Mouse (Mus musculus) forebrain, postnatal 0 days (tissue): ENCODE measurements around the gene Deup1. TPM values are rescaled to one million over a fixed set of nuclear protein-coding genes. Genes with fewer than 3 reads are reported as not detected.
"Not testable (repeated sequence)": the region's sequence is repeated elsewhere in the genome, so short reads cannot be mapped to it uniquely, and the experiment has no call there.

ENCODE experiments used
- ATAC-seq: fragments of 200-750 bp; cut with Nextera tagmentation; 2 replicates; pipeline ENCODE4 v1.8.0; 2017; ENCODE audit warnings: mild to moderate bottlenecking, moderate library complexity
- DNase-seq: peaks from one replicate; pipeline ENCODE4 v3.0.0-alpha.2; 2015
- H3K27ac ChIP-seq: fragments of 300-500 bp; sonication (generic); 2 replicates; pipeline ENCODE4 v1.5.1; 2014; ENCODE audit warnings: low read depth, mild to moderate bottlenecking, antibody characterized with exemption, low read length, moderate library complexity, mixed read lengths
- H3K27me3 ChIP-seq: fragments of 300-500 bp; sonication (generic); 2 replicates; pipeline ENCODE4 v1.6.1; 2014; ENCODE audit warnings: mild to moderate bottlenecking, low read length, mixed read lengths; ENCODE audit not compliant: insufficient read depth
- H3K36me3 ChIP-seq: fragments of 300-500 bp; sonication (generic); 2 replicates; pipeline ENCODE4 v1.6.1; 2014; ENCODE audit warnings: mild to moderate bottlenecking, moderate library complexity; ENCODE audit not compliant: insufficient read depth
- H3K4me1 ChIP-seq: fragments of 300-500 bp; sonication (generic); 2 replicates; pipeline ENCODE4 v1.6.1; 2014; ENCODE audit warnings: antibody characterized with exemption; ENCODE audit not compliant: insufficient read depth
- H3K4me2 ChIP-seq: fragments of 300-500 bp; sonication (generic); 2 replicates; pipeline ENCODE4 v1.6.1; 2014; ENCODE audit warnings: low read depth, mild to moderate bottlenecking, moderate library complexity
- H3K4me3 ChIP-seq: fragments of 300-500 bp; sonication (generic); 2 replicates; pipeline ENCODE4 v1.5.1; 2014; ENCODE audit warnings: low read depth, low read length, mixed read lengths
- H3K9ac ChIP-seq: fragments of 300-500 bp; sonication (generic); 2 replicates; pipeline ENCODE4 v1.6.1; 2014; ENCODE audit warnings: mild to moderate bottlenecking
- H3K9me3 ChIP-seq: fragments of 300-500 bp; sonication (generic); 2 replicates; pipeline ENCODE4 v1.6.1; 2016; ENCODE audit warnings: low read length
- CTCF ChIP-seq: sonication (generic); IDR thresholded peaks from 2 replicates; pipeline ENCODE4 v1.5.1; 2016; ENCODE audit warnings: antibody characterized with exemption, control low read depth, low read depth
- WGBS: fragments of 180-500 bp; shearing (Covaris S2); extraction: QIAGEN DNeasy Blood & Tissue Kit; methylation state at CpG from one replicate; pipeline ENCODE4 v1.1.7; 2014; 5-methylcytosine and 5-hydroxymethylcytosine counted together
- polyA plus RNA-seq: library from polyadenylated mRNA; unstranded; fragments of >200 nt; fragmentation: Nextera tagmentation; extraction: Ambion mirVana; gene quantifications from 2 replicates; pipeline ENCODE4 v1.2.1, GENCODE M21; 2015
- total RNA-seq: library from RNA; depleted of rRNA; stranded (reverse); fragments of >200 nt; gene quantifications from 2 replicates; pipeline ENCODE4 v1.2.3, GENCODE M21; 2014

Deup1 gene
- total and polyA plus RNA-seq, 2 experiments from 2014 or later: 4.7 to 4.8 TPM

- no peaks in the 10 kb centered on the region for H3K27me3 ChIP-seq
- no peak for TF ChIP-seq CTCF
- no peaks in the 10 kb centered on the region for H3K36me3 ChIP-seq
- H3K27ac ChIP-seq: no peak overlapping the region
- ATAC-seq (no peak), DNase-seq (no peak)
- H3K4me1 ChIP-seq: no peaks in the 10 kb centered on the region
- no peak overlapping the region for H3K4me3 ChIP-seq
- H3K9me3 ChIP-seq: no peaks in the 10 kb centered on the region
- no peak overlapping the region for H3K9ac ChIP-seq
- 76% methylated on average over 1 of the region's 1 CpGs for WGBS
- no peak overlapping the region for H3K4me2 ChIP-seq
Observed at GRCm38 (mm10) chr9:15578427-15578826, 49.3 kb downstream of the Deup1 start.

- no peak overlapping the region for H3K9ac ChIP-seq
- 49% methylated on average over 13 of the region's 13 CpGs for WGBS
- H3K9me3 ChIP-seq: no peaks in the 10 kb centered on the region
- no peaks in the 10 kb centered on the region for H3K4me1 ChIP-seq
- DNase-seq (no peak), ATAC-seq (peak; percentile 43; the same call in 1 of the 2 replicates)
- no peaks in the 10 kb centered on the region for H3K27me3 ChIP-seq
- no peak for TF ChIP-seq CTCF
- no peak overlapping the region for H3K27ac ChIP-seq
- no peaks in the 10 kb centered on the region for H3K36me3 ChIP-seq
- no peak overlapping the region for H3K4me3 ChIP-seq
- no peak overlapping the region for H3K4me2 ChIP-seq
Observed at GRCm38 (mm10) chr9:15574750-15575454, 52.8 kb downstream of the Deup1 start.

GRCm38 (mm10) chr9:15562353-15562752 lies 65.4 kb downstream of the Deup1 start:
- WGBS: 87% methylated on average over 7 of the region's 7 CpGs
- no peak for ATAC-seq
- no peak overlapping the region for H3K27ac ChIP-seq

GRCm38 (mm10) chr9:15560451-15560850 lies 67.3 kb downstream of the Deup1 start:
- H3K27ac ChIP-seq: no peak overlapping the region
- no peak for TF ChIP-seq CTCF
- DNase-seq (peak; percentile 29), ATAC-seq (peak; percentile 55; the same call in 1 of the 2 replicates)
- H3K27me3 ChIP-seq: no peaks in the 10 kb centered on the region
- H3K4me3 ChIP-seq: no peak overlapping the region
- no peaks in the 10 kb centered on the region for H3K4me1 ChIP-seq
- H3K9me3 ChIP-seq: no peaks in the 10 kb centered on the region
- H3K36me3 ChIP-seq: no peaks in the 10 kb centered on the region
- no peak overlapping the region for H3K9ac ChIP-seq
- no peak overlapping the region for H3K4me2 ChIP-seq
- 52% methylated on average over 3 of the region's 3 CpGs for WGBS

More at GRCm38 (mm10) chr9:15562353-15562752, 65.4 kb downstream of the Deup1 start:
- no peak for DNase-seq
- Histone ChIP-seq H3K9ac (no peak overlapping the region), H3K9me3 (no peaks in the 10 kb centered on the region), H3K27me3 (no peaks in the 10 kb centered on the region), H3K36me3 (no peaks in the 10 kb centered on the region), H3K4me3 (no peak overlapping the region), H3K4me1 (no peaks in the 10 kb centered on the region), H3K4me2 (no peak overlapping the region)
- no peak for TF ChIP-seq CTCF

- H3K27me3 ChIP-seq: no peaks in the 10 kb centered on the region
- no peak overlapping the region for H3K9ac ChIP-seq
- WGBS: 51% methylated on average over 8 of the region's 8 CpGs
- no peaks in the 10 kb centered on the region for H3K9me3 ChIP-seq
- no peak for DNase-seq
- no peak overlapping the region for H3K4me2 ChIP-seq
- no peak overlapping the region for H3K27ac ChIP-seq
- no peaks in the 10 kb centered on the region for H3K4me1 ChIP-seq
- H3K36me3 ChIP-seq: no peaks in the 10 kb centered on the region
- no peak for TF ChIP-seq CTCF
- peak; percentile 54 for ATAC-seq
- no peak overlapping the region for H3K4me3 ChIP-seq
Observed at GRCm38 (mm10) chr9:15553322-15553721, 74.4 kb downstream of the Deup1 start.

- H3K4me3 ChIP-seq: no peak overlapping the region
- no peaks in the 10 kb centered on the region for H3K4me1 ChIP-seq
- no peak for TF ChIP-seq CTCF
- H3K27ac ChIP-seq: no peak overlapping the region
- H3K9ac ChIP-seq: no peak overlapping the region
- DNase-seq: peak; percentile 59
- peak; percentile 75 for ATAC-seq
- H3K36me3 ChIP-seq: no peaks in the 10 kb centered on the region
- H3K4me2 ChIP-seq: no peak overlapping the region
- 55% methylated on average over 15 of the region's 15 CpGs for WGBS
- no peaks in the 10 kb centered on the region for H3K27me3 ChIP-seq
- no peaks in the 10 kb centered on the region for H3K9me3 ChIP-seq
Observed at GRCm38 (mm10) chr9:15551933-15552851, 75.5 kb downstream of the Deup1 start.

GRCm38 (mm10) chr9:15551073-15551472 lies 76.7 kb downstream of the Deup1 start:
- not testable (repeated sequence) for DNase-seq, H3K4me1 ChIP-seq, H3K27me3 ChIP-seq, H3K4me3 ChIP-seq, ATAC-seq, H3K9ac ChIP-seq, H3K9me3 ChIP-seq, H3K27ac ChIP-seq, H3K36me3 ChIP-seq, H3K4me2 ChIP-seq
- 95% methylated on average over 6 of the region's 6 CpGs for WGBS
